Mouse (Mus musculus): ENCODE measurements at regions not wholly inside any gene's neighbourhood (a gene's known extent, or its start where the extent isn't known, plus 50 kb on each side); places are given as distances from the start of the nearest gene placed in this dataset.
"Not testable (repeated sequence)": the region's sequence is repeated elsewhere in the genome, so short reads cannot be mapped to it uniquely, and the experiment has no call there.

- DNase-seq = no peak
Measured at GRCm38 (mm10) chr12:51294971-51295477, 52.8 kb upstream of the G2e3 start.

GRCm38 (mm10) chr12:51278358-51278757 lies 69.5 kb upstream of the G2e3 start:
- DNase-seq = no peak

- no peak for DNase-seq
Measured at GRCm38 (mm10) chr12:51275818-51276538, 71.9 kb upstream of the G2e3 start.

- no peak for DNase-seq
Measured at GRCm38 (mm10) chr12:51273486-51273885, 74.4 kb upstream of the G2e3 start.

- no peak for DNase-seq
Measured at GRCm38 (mm10) chr12:51242839-51243238, 105.0 kb upstream of the G2e3 start.

- DNase-seq = no peak
Measured at GRCm38 (mm10) chr12:51241131-51241781, 106.6 kb upstream of the G2e3 start.

- DNase-seq = no peak
Measured at GRCm38 (mm10) chr12:51211691-51212090, 136.2 kb upstream of the G2e3 start.

- no peak for DNase-seq
Measured at GRCm38 (mm10) chr12:51196289-51196688, 151.6 kb upstream of the G2e3 start.

- no peak for DNase-seq
Measured at GRCm38 (mm10) chr12:51195136-51195535, 152.7 kb upstream of the G2e3 start.

GRCm38 (mm10) chr12:51190754-51191153 lies 157.1 kb upstream of the G2e3 start:
- no peak for DNase-seq

- no peak for DNase-seq
Measured at GRCm38 (mm10) chr12:51190186-51190585, 157.7 kb upstream of the G2e3 start.

- no peak for DNase-seq
Measured at GRCm38 (mm10) chr12:51188229-51188628, 159.6 kb upstream of the G2e3 start.

- no peak for DNase-seq
Measured at GRCm38 (mm10) chr12:51187726-51188125, 160.1 kb upstream of the G2e3 start.

GRCm38 (mm10) chr12:51185751-51186150 lies 162.1 kb upstream of the G2e3 start:
- no peak for DNase-seq

- DNase-seq = no peak
Measured at GRCm38 (mm10) chr12:51174906-51175756, 172.7 kb upstream of the G2e3 start.

- DNase-seq = no peak
Measured at GRCm38 (mm10) chr12:51165186-51165585, 182.7 kb upstream of the G2e3 start.

- no peak for DNase-seq
Measured at GRCm38 (mm10) chr12:51160995-51161394, 186.9 kb upstream of the G2e3 start.

GRCm38 (mm10) chr12:51160122-51160521 lies 187.7 kb upstream of the G2e3 start:
- DNase-seq = no peak

GRCm38 (mm10) chr12:51147963-51148362 lies 199.9 kb upstream of the G2e3 start:
- no peak for DNase-seq

- no peak for DNase-seq
Measured at GRCm38 (mm10) chr12:51143840-51144239, 204.0 kb upstream of the G2e3 start.

GRCm38 (mm10) chr12:51143196-51143595 lies 204.7 kb upstream of the G2e3 start:
- DNase-seq = no peak

- DNase-seq = not testable (repeated sequence)
Measured at GRCm38 (mm10) chr12:51133676-51134075, 214.2 kb upstream of the G2e3 start.

GRCm38 (mm10) chr12:51128274-51128673 lies 219.6 kb upstream of the G2e3 start:
- no peak for DNase-seq
